Mouse (Mus musculus) G1E (cell line): Measurements from ENCODE around the gene Prrc2a.

ENCODE experiments used
- CTCF ChIP-seq: IDR thresholded peaks from 2 replicates; pipeline ENCODE4 v1.5.1; 2012; ENCODE audit warnings: low read depth, low read length, inconsistent platforms, mixed read lengths
- GATA1 ChIP-seq: IDR thresholded peaks from 2 replicates; pipeline ENCODE4 v1.6.1; 2012; ENCODE audit warnings: borderline replicate concordance, low read length, inconsistent platforms, mixed read lengths
- GATA2 ChIP-seq: IDR thresholded peaks from 2 replicates; pipeline ENCODE4 v1.6.1; 2012; ENCODE audit warnings: low read depth, low read length, inconsistent platforms, borderline replicate concordance
- POLR2AphosphoS5 ChIP-seq: IDR thresholded peaks from 2 replicates; pipeline ENCODE4 v1.6.1; 2012; ENCODE audit warnings: low read depth, low read length, inconsistent platforms; ENCODE audit not compliant: insufficient replicate concordance
- TAL1 ChIP-seq: conservative IDR thresholded peaks from 2 replicates; pipeline ENCODE4 v1.6.1; 2012; ENCODE audit warnings: low read depth, low read length, inconsistent platforms, mixed read lengths

DNA sequence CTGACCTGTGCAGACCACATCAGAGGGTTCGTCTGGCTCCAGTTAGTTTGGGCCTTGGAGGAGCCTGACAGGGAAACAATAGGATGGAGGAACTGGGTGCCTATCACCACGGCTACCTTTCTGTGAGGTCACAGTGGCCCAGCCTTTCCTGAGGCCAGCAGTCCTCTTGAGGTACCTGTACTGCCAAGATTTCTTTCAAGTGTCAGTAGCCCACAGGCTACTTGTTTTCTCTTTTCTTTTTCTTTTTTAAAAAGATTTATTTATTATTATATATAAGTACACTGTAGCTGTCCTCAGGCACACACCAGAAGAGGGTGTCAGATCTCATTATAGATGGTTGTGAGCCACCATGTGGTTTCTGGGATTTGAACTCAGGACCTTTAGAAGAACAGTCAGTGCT is 11.3 kb upstream of the Prrc2a start, which contains the start of gene Aif1:
- no peak for TF ChIP-seq CTCF
- TF ChIP-seq GATA2: no peak
- no peak for TF ChIP-seq GATA1
- no peak for TF ChIP-seq TAL1
- TF ChIP-seq POLR2AphosphoS5: no peak
